Mouse (Mus musculus) spleen, adult 18-20 months (tissue): ENCODE measurements around the gene Efnb1.

ENCODE experiments used
- DNase-seq, 2 experiments: peaks; one replicate each; pipeline ENCODE4 v3.0.0; 2022; ENCODE audit warnings: mixed read lengths in 2 of 2

Gene Efnb1

GRCm38 (mm10) chrX:99154358-99154757, 18.4 kb downstream of the Efnb1 start:
- no peak for DNase-seq

GRCm38 (mm10) chrX:99159020-99159419, 23.1 kb downstream of the Efnb1 start:
- no peak for DNase-seq

DNA sequence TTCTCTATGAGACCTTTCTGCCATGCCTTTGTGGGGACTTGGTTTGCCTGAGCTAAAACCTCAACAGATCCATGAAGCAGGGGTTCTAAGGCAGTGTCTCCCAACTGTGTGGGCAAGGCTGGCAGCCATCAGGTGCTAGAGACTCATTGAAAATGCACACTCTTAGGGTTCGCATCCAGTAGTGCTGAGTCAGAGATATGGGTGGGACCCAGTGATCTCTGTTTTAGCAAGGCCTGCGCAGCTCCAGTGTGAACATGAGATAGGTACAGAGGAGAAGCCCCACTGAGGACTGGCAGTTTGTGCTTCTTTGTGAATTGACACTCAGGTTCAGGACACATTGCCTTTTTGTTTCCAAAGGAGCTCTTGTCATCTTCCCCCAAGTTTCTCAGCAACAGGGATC, 28.2 kb downstream of the Efnb1 start:
- no peak for DNase-seq

DNA sequence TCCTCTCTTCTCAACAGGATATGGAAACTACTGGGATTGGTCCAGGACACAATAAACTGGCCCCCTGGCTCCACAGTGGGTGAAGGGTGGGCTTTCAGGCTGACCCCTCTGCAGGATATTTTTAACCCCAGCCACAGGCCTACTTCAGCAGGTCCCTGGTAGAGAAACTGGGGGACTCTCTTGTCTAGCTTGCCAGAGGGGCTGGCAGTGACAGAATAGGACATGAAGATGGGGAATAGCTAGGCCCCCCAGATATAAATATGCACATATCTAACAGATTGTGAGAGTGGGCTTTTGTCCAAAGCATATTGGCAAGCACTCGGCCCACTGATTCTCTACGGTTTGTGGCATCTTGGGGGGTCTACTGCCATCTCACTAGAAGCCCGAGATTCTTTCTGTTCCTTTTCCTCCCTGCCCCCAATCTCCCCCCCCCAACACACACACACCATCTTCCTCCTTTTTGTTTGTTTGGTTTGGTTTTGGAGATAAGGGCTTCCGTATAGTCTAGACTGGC, 29.0 kb downstream of the Efnb1 start:
- DNase-seq, result no peak

DNA sequence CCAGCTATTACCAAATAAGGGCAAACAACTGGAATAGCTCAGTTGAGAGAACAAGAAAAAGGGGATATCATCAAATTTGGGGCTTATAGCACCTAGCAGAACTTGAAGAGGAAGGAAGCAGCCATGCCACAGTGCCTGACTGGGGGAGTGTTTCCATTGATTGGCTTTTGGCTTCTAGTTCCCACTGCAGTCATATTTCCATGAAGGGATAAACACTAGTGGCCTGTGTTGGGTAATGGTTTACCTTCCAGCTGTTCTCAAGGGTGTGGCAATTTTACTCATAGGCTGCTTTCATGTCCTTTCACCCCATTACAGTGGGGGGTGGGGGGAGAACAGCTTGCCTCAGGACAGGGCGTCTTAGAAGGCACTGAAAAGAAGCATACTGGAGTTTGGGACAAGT, 31.1 kb downstream of the Efnb1 start:
- DNase-seq, result no peak

DNA sequence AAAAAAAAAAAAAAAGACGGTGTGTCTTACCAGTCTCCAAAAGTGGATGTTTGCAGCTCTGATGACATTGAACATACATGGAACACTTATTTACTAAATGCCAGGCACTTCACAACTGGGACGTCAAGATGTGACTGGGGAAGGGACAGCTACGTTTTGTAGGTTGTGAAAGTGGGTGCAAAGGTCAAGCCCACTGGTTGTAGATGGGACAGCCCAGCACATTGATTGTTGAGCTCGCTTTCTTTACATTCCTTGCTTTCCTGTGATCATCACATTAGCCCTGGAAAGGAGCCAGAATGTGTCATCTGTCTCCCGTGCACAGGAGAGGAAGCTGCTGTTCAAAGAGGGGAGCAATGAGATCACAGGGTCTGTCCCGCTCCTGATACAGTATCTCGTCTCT, 31.6 kb downstream of the Efnb1 start:
- DNase-seq, result no peak

GRCm38 (mm10) chrX:99172301-99172700, 36.4 kb downstream of the Efnb1 start:
- no peak for DNase-seq

DNA sequence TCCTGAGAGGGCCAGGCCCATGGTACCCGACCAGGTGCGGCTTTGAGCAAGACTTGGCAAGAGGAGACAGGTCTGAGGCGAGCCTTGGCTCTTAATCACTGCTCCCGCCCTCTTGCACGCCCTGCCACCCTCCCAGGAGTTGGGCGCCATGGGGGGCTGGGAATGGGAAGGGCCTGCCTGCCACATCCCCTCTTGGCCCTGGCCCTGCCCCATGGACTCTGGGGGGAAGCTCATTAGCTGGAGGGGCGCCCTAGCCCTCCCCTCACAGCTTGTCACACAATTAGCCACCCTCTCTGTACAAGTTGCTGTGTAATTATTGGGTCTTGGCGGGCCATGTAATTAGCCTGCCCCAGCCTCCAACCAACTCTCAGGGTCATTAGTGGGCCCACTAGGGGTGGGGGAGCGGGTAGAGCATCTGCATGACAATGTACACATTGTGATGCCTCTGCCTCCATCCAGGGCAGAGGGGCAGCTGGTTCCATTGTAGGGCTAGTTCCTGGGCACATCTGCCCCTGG, 49.2 kb downstream of the Efnb1 start:
- DNase-seq, result no peak

GRCm38 (mm10) chrX:99186497-99187435, 50.8 kb downstream of the Efnb1 start:
- no peak for DNase-seq

- no peak for DNase-seq
These were observed 55.6 kb downstream of the Efnb1 start for GRCm38 (mm10) chrX:99191441-99192087.

DNA sequence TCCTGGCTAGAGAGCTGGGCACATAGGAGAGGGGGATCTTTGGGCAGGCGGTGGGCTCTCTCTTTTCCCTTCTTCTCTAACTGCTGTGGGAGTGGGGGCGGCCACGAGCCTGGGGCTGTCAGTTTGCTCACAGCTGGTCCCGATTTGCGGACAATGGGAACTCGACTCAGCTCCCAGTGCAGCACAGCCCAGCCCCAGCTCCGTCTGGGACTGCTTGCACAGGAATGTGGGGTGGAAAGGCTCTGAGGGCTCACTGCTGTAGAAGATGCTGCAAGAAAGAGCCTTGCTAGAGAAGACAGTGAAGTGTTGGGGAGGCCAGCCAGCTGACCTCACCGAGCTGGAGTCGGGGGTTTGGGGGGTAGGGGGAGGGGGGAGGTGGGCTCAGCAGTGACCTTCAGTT, 61.0 kb downstream of the Efnb1 start:
- DNase-seq, result no peak

DNA sequence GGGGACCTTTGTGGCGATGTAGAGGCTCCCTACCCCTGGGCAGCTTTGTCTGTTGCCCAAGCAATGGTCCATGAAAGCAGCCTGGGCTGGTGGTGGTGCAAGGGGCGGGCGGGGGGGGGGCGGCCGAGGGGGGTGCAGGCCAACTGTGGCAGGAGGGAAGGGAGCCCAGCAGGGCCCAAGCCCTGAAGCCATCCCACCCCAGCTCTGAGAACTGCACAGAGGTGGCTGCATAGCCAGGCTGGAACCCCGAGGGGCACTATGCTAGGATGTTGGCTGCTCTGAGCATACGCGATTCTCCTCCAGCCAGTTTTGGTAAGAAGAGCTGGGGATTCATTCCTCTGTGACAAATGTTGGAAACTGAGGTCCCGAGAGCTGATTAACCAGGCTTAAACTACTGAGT, 62.6 kb downstream of the Efnb1 start:
- DNase-seq, result no peak
